14 mouse cellular contexts compared by ENCODE assay signal in the genomic region with DNA sequence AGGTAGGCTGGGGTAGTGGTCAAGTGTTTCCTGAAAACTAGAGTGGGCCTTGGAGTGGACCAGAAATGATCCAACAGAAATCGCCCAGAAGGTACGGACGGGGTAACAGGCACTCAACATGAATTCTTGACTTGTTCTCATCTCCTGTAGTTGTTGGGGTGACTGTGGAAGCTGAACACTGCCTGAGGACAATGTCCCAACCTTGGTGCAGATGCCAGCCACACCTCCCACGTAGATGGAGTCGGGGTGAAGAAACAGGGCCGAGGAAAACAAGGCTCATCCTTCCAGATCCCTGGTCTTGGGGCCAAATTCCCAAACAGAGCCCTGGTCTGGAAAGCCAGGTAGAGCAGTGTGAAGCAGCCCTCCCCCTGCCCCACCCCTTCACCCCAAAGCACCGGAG.
"Had no signal": no experiment of that assay in that cellular context is flagged by ENCODE, and none has a peak within 500 bp of the region (broad histone marks: within the 10 kb centered on the region; RNA-seq: fewer than 3 reads in every experiment).

No protein-coding gene starts in this region.

- H3K4me3 ChIP-seq: midbrain, embryonic 10.5 days; midbrain, embryonic 12.5 days; neural tube, embryonic 12.5 days had no signal

- H3K27me3 ChIP-seq: midbrain, embryonic 12.5 days; neural tube, embryonic 12.5 days had no signal

- DNase-seq: lung, adult 18-20 months; lung, embryonic 14.5 days; lung, postnatal 10 days; lung, postnatal 4 days; midbrain, embryonic 14.5 days; right cerebral cortex, postnatal 25 days; right cerebral cortex, postnatal 4 days; spleen, adult 18-20 months; thymus, adult 18-20 months; thymus, postnatal 14 days; thymus, postnatal 36 days had no signal

- H3K4me1 ChIP-seq: midbrain, embryonic 10.5 days had no signal

- H3K9me3 ChIP-seq: midbrain, embryonic 10.5 days; midbrain, embryonic 12.5 days; neural tube, embryonic 12.5 days had no signal

- H3K9ac ChIP-seq: lung, embryonic 14.5 days; midbrain, embryonic 12.5 days; neural tube, embryonic 12.5 days had no signal

- H3K27ac ChIP-seq: midbrain, embryonic 10.5 days; midbrain, embryonic 12.5 days; neural tube, embryonic 12.5 days had no signal
